In genomic region chr11:97994539-97995100, GRCm38 (mm10) we compare ENCODE assay signal across 8 mouse cellular contexts. TPM values are rescaled to one million over a fixed set of nuclear protein-coding genes. Genes with fewer than 3 reads are reported as not detected.
DNase-seq lines count a peak whose midpoint lies in the region; ATAC-seq and TF ChIP-seq lines count a peak whose summit lies in the region.

No protein-coding gene starts in this region.

- DNase-seq in layer of hippocampus, adult 2 months (ENCODE audit: low spot score in 2 of 2), result peak in 1 of 2 experiments; percentile 75
- DNase-seq in layer of hippocampus, adult 9-11 months, result no peak
- peak; percentile 65 for DNase-seq in cerebellum, adult 11-12 months
- peak; percentile 81 for DNase-seq in hindbrain, embryonic 11.5 days (ENCODE audit: low spot score)

- no peaks in the 10 kb centered on the region for H3K27me3 ChIP-seq in forebrain, embryonic 15.5 days
- H3K27me3 ChIP-seq in hindbrain, embryonic 11.5 days (ENCODE audit: control insufficient read depth, insufficient read depth, low read length), result 0 out of 2 replicates have a peak, but pooled peaks cover 2% of the 10 kb centered on the region
- H3K27me3 ChIP-seq in limb, embryonic 15.5 days, result peaks cover 3% of the 10 kb centered on the region; the same call in 1 of the 2 replicates
- no peaks in the 10 kb centered on the region; the same call in 1 of the 2 replicates for H3K27me3 ChIP-seq in midbrain, embryonic 16.5 days (ENCODE audit: control insufficient read depth, insufficient read depth, low read depth, low read length)
- peaks cover 2% of the 10 kb centered on the region; the same call in 1 of the 2 replicates for H3K27me3 ChIP-seq in stomach, embryonic 15.5 days (replicated peaks)

- 4% methylated on average over 13 of the region's 13 CpGs for WGBS in forebrain, embryonic 15.5 days
- 6% methylated on average over 13 of the region's 13 CpGs for WGBS in hindbrain, embryonic 11.5 days
- WGBS in limb, embryonic 15.5 days, result 6% methylated on average over 13 of the region's 13 CpGs
- WGBS in midbrain, embryonic 16.5 days, result 6% methylated on average over 13 of the region's 13 CpGs
- 11% methylated on average over 13 of the region's 13 CpGs for WGBS in stomach, embryonic 15.5 days

- peaks cover 26% of the 10 kb centered on the region for H3K4me1 ChIP-seq in forebrain, embryonic 15.5 days
- H3K4me1 ChIP-seq in hindbrain, embryonic 11.5 days (replicated peaks; ENCODE audit: control insufficient read depth, insufficient read depth, low read length), result peaks cover 4% of the 10 kb centered on the region
- H3K4me1 ChIP-seq in limb, embryonic 15.5 days, result peaks cover 35% of the 10 kb centered on the region
- peaks cover 16% of the 10 kb centered on the region for H3K4me1 ChIP-seq in midbrain, embryonic 16.5 days (ENCODE audit: control insufficient read depth, insufficient read depth, low read length)
- peaks cover 22% of the 10 kb centered on the region for H3K4me1 ChIP-seq in stomach, embryonic 15.5 days

- peak; percentile 57; the same call in 1 of the 2 replicates for ATAC-seq in forebrain, embryonic 15.5 days (replicated peaks)
- ATAC-seq in hindbrain, embryonic 11.5 days (ENCODE audit: low FRiP score), result peak; percentile 50
- no peak for ATAC-seq in limb, embryonic 15.5 days (ENCODE audit: insufficient number of reproducible peaks, low FRiP score, low TSS enrichment, low read depth)
- 0 out of 2 replicates have a peak, but pooled peaks have one; percentile 26 for ATAC-seq in midbrain, embryonic 16.5 days
- ATAC-seq in stomach, embryonic 15.5 days (ENCODE audit: insufficient read depth, low FRiP score, low read depth), result peak; percentile 53; the same call in 1 of the 2 replicates

- peak overlapping the region; percentile 91 for H3K4me2 ChIP-seq in forebrain, embryonic 15.5 days (replicated peaks)
- H3K4me2 ChIP-seq in hindbrain, embryonic 11.5 days (replicated peaks; ENCODE audit: low read depth, low read length), result peak overlapping the region; percentile 79
- H3K4me2 ChIP-seq in limb, embryonic 15.5 days, result peak overlapping the region; percentile 90
- peak overlapping the region; percentile 84 for H3K4me2 ChIP-seq in midbrain, embryonic 16.5 days (ENCODE audit: low read length)
- H3K4me2 ChIP-seq in stomach, embryonic 15.5 days, result peak overlapping the region; percentile 93

- H3K9me3 ChIP-seq in forebrain, embryonic 15.5 days, result no peaks in the 10 kb centered on the region
- no peaks in the 10 kb centered on the region for H3K9me3 ChIP-seq in hindbrain, embryonic 11.5 days (ENCODE audit: control insufficient read depth, low read length)
- no peaks in the 10 kb centered on the region for H3K9me3 ChIP-seq in limb, embryonic 15.5 days
- H3K9me3 ChIP-seq in midbrain, embryonic 16.5 days (replicated peaks; ENCODE audit: control insufficient read depth, low read length, poor library complexity, severe bottlenecking), result no peaks in the 10 kb centered on the region
- no peaks in the 10 kb centered on the region for H3K9me3 ChIP-seq in stomach, embryonic 15.5 days

- TF ChIP-seq CTCF in layer of hippocampus, adult 2 months (conservative IDR thresholded peaks at IDR 0.05), result peak; percentile 89

- H3K4me3 ChIP-seq in layer of hippocampus, adult 2 months, result peak overlapping the region; percentile 60
- peak overlapping the region; percentile 45 for H3K4me3 ChIP-seq in forebrain, embryonic 15.5 days
- peak overlapping the region; percentile 42 for H3K4me3 ChIP-seq in hindbrain, embryonic 11.5 days (ENCODE audit: low read depth, low read length)
- peak overlapping the region; percentile 50 for H3K4me3 ChIP-seq in limb, embryonic 15.5 days
- peak overlapping the region; percentile 40 for H3K4me3 ChIP-seq in midbrain, embryonic 16.5 days (ENCODE audit: low read depth, low read length)
- peak overlapping the region; percentile 50 for H3K4me3 ChIP-seq in stomach, embryonic 15.5 days (replicated peaks)

- H3K27ac ChIP-seq in layer of hippocampus, adult 2 months, result no peak overlapping the region
- no peak overlapping the region for H3K27ac ChIP-seq in forebrain, embryonic 15.5 days (replicated peaks)
- H3K27ac ChIP-seq in hindbrain, embryonic 11.5 days (ENCODE audit: low read depth, low read length), result no peak overlapping the region
- no peak overlapping the region for H3K27ac ChIP-seq in limb, embryonic 15.5 days
- no peak overlapping the region for H3K27ac ChIP-seq in midbrain, embryonic 16.5 days (ENCODE audit: low read length)
- H3K27ac ChIP-seq in stomach, embryonic 15.5 days, result no peak overlapping the region

- H3K9ac ChIP-seq in forebrain, embryonic 15.5 days (replicated peaks), result peak overlapping the region; percentile 42
- H3K9ac ChIP-seq in hindbrain, embryonic 11.5 days (ENCODE audit: low read depth, low read length), result peak overlapping the region; percentile 40; the same call in 1 of the 2 replicates
- no peak overlapping the region for H3K9ac ChIP-seq in limb, embryonic 15.5 days
- peak overlapping the region; percentile 22; the same call in 1 of the 2 replicates for H3K9ac ChIP-seq in midbrain, embryonic 16.5 days (ENCODE audit: low read depth, low read length)
- H3K9ac ChIP-seq in stomach, embryonic 15.5 days, result no peak overlapping the region

- H3K36me3 ChIP-seq in forebrain, embryonic 15.5 days, result no peaks in the 10 kb centered on the region
- H3K36me3 ChIP-seq in hindbrain, embryonic 11.5 days (ENCODE audit: control insufficient read depth, insufficient read depth, low read length), result no peaks in the 10 kb centered on the region
- no peaks in the 10 kb centered on the region for H3K36me3 ChIP-seq in limb, embryonic 15.5 days
- no peaks in the 10 kb centered on the region for H3K36me3 ChIP-seq in midbrain, embryonic 16.5 days (ENCODE audit: control insufficient read depth, insufficient read depth, low read length)
- H3K36me3 ChIP-seq in stomach, embryonic 15.5 days, result no peaks in the 10 kb centered on the region

RNA-seq across cellular contexts. Expression of gene Arl5c, which starts 1.4 kb away (rescaled TPM):
- total RNA-seq in layer of hippocampus, adult 2 months (2021), result 1 to 10 TPM; 1.4 to 1.7 TPM
- 6.9 and 7.0 TPM in 2 replicates for polyA plus RNA-seq in forebrain, embryonic 15.5 days (2015; fragmentation: Nextera tagmentation; extraction: Ambion mirVana)
- 9.5 and 10.2 TPM in 2 replicates for polyA plus RNA-seq in hindbrain, embryonic 11.5 days (2014; fragmentation: Nextera tagmentation; extraction: Ambion mirVana)
- polyA plus RNA-seq in limb, embryonic 15.5 days (2015; fragmentation: Nextera tagmentation; extraction: Ambion mirVana), result 13.8 and 16.4 TPM in 2 replicates
- polyA plus RNA-seq in midbrain, embryonic 16.5 days (2015; fragmentation: Nextera tagmentation; extraction: Ambion mirVana), result 6.3 and 8.4 TPM in 2 replicates
- 8.2 and 13.4 TPM in 2 replicates for polyA plus RNA-seq in stomach, embryonic 15.5 days (2015; fragmentation: Nextera tagmentation; extraction: Ambion mirVana)

RNA-seq across cellular contexts. Expression of gene Plxdc1, which starts 8.4 kb away (rescaled TPM):
- total RNA-seq in layer of hippocampus, adult 2 months (2021), result 10 to 100 TPM in 1 of 2 experiments, 1 to 10 TPM in 1; 9.0 to 10.3 TPM
- polyA plus RNA-seq in forebrain, embryonic 15.5 days (2015; fragmentation: Nextera tagmentation; extraction: Ambion mirVana), result 0.65 and 0.89 TPM in 2 replicates
- 0.18 and 0.28 TPM in 2 replicates for polyA plus RNA-seq in hindbrain, embryonic 11.5 days (2014; fragmentation: Nextera tagmentation; extraction: Ambion mirVana)
- 1.7 TPM in 2 replicates for polyA plus RNA-seq in limb, embryonic 15.5 days (2015; fragmentation: Nextera tagmentation; extraction: Ambion mirVana)
- polyA plus RNA-seq in midbrain, embryonic 16.5 days (2015; fragmentation: Nextera tagmentation; extraction: Ambion mirVana), result 2.7 and 3.1 TPM in 2 replicates
- 0.73 and 1.0 TPM in 2 replicates for polyA plus RNA-seq in stomach, embryonic 15.5 days (2015; fragmentation: Nextera tagmentation; extraction: Ambion mirVana)

RNA-seq across cellular contexts. Expression of gene Cacnb1, which starts 28.2 kb away (rescaled TPM):
- total RNA-seq in layer of hippocampus, adult 2 months (2021), result 100 to 1,000 TPM; 139 to 142 TPM
- 40.7 and 41.5 TPM in 2 replicates for polyA plus RNA-seq in forebrain, embryonic 15.5 days (2015; fragmentation: Nextera tagmentation; extraction: Ambion mirVana)
- 13.1 and 18.3 TPM in 2 replicates for polyA plus RNA-seq in hindbrain, embryonic 11.5 days (2014; fragmentation: Nextera tagmentation; extraction: Ambion mirVana)
- polyA plus RNA-seq in limb, embryonic 15.5 days (2015; fragmentation: Nextera tagmentation; extraction: Ambion mirVana), result 19.6 and 31.1 TPM in 2 replicates
- 73.2 and 77.6 TPM in 2 replicates for polyA plus RNA-seq in midbrain, embryonic 16.5 days (2015; fragmentation: Nextera tagmentation; extraction: Ambion mirVana)
- polyA plus RNA-seq in stomach, embryonic 15.5 days (2015; fragmentation: Nextera tagmentation; extraction: Ambion mirVana), result 7.3 and 9.5 TPM in 2 replicates

RNA-seq across cellular contexts. Expression of gene Rpl19, which starts 31.9 kb away (rescaled TPM):
- 100 to 1,000 TPM; 615 to 621 TPM for total RNA-seq in layer of hippocampus, adult 2 months (2021)
- 667 and 700 TPM in 2 replicates for polyA plus RNA-seq in forebrain, embryonic 15.5 days (2015; fragmentation: Nextera tagmentation; extraction: Ambion mirVana)
- 970 and 990 TPM in 2 replicates for polyA plus RNA-seq in hindbrain, embryonic 11.5 days (2014; fragmentation: Nextera tagmentation; extraction: Ambion mirVana)
- polyA plus RNA-seq in limb, embryonic 15.5 days (2015; fragmentation: Nextera tagmentation; extraction: Ambion mirVana), result 1,005 and 1,062 TPM in 2 replicates
- polyA plus RNA-seq in midbrain, embryonic 16.5 days (2015; fragmentation: Nextera tagmentation; extraction: Ambion mirVana), result 583 and 598 TPM in 2 replicates
- 855 and 1,061 TPM in 2 replicates for polyA plus RNA-seq in stomach, embryonic 15.5 days (2015; fragmentation: Nextera tagmentation; extraction: Ambion mirVana)

RNA-seq across cellular contexts. Expression of gene Stac2, which starts 58.6 kb away (rescaled TPM):
- total RNA-seq in layer of hippocampus, adult 2 months (2021), result 10 to 100 TPM; 50.2 to 50.8 TPM
- polyA plus RNA-seq in forebrain, embryonic 15.5 days (2015; fragmentation: Nextera tagmentation; extraction: Ambion mirVana), result 2.9 and 3.2 TPM in 2 replicates
- 1.4 and 1.8 TPM in 2 replicates for polyA plus RNA-seq in hindbrain, embryonic 11.5 days (2014; fragmentation: Nextera tagmentation; extraction: Ambion mirVana)
- polyA plus RNA-seq in limb, embryonic 15.5 days (2015; fragmentation: Nextera tagmentation; extraction: Ambion mirVana), result 0.68 TPM in 2 replicates
- polyA plus RNA-seq in midbrain, embryonic 16.5 days (2015; fragmentation: Nextera tagmentation; extraction: Ambion mirVana), result 2.6 and 4.0 TPM in 2 replicates
- polyA plus RNA-seq in stomach, embryonic 15.5 days (2015; fragmentation: Nextera tagmentation; extraction: Ambion mirVana), result 0.21 and 0.41 TPM in 2 replicates

Comparison
In these comparisons a context has a peak if more than half of its experiments do, and no peak if none do; other contexts are left out.
1. H3K9ac ChIP-seq: peak in forebrain, embryonic 15.5 days (single experiment), hindbrain, embryonic 11.5 days (single experiment) and midbrain, embryonic 16.5 days (single experiment); none in limb, embryonic 15.5 days (single experiment) and stomach, embryonic 15.5 days (single experiment).
2. Peak in every context shown above with its lines, with median percentiles within 50 percentile points of each other: H3K4me3 ChIP-seq and H3K4me2 ChIP-seq.